Mouse (Mus musculus) lung, postnatal 36 days (tissue): ENCODE results near the gene Taar7f.
A peak's percentile ranks its signal among the peaks of the same experiment; 100 is the strongest.
"Not testable (repeated sequence)": the region's sequence is repeated elsewhere in the genome, so short reads cannot be mapped to it uniquely, and the experiment has no call there.

Experiments used
- DNase-seq: peaks from one replicate; pipeline ENCODE4 v3.0.0; 2022; ENCODE audit warnings: mixed read lengths

Gene Taar7f

GRCm38 (mm10) chr10:24049210-24049609 lies at the start of gene Taar7f:
Gene Taar7f (plus strand): TSS chr10:24049510.
- DNase-seq: no peak

- DNase-seq: no peak
Observed at GRCm38 (mm10) chr10:23999639-24000038, 49.7 kb upstream of the Taar7f start, which contains the start of gene Taar7b. Gene Taar7b (plus strand): TSS chr10:23999939.

GRCm38 (mm10) chr10:24006442-24006841 lies 42.9 kb upstream of the Taar7f start:
- no peak for DNase-seq

- DNase-seq: no peak
Observed at GRCm38 (mm10) chr10:24007034-24007433, 42.3 kb upstream of the Taar7f start.

- DNase-seq: no peak
Observed at GRCm38 (mm10) chr10:24008143-24008542, 41.2 kb upstream of the Taar7f start.

- DNase-seq: no peak
Observed at GRCm38 (mm10) chr10:24026922-24027321, 22.4 kb upstream of the Taar7f start, which contains the start of gene Taar7d. Gene Taar7d (plus strand): TSS chr10:24027222.

GRCm38 (mm10) chr10:24031347-24031746 lies 18.0 kb upstream of the Taar7f start:
- DNase-seq: no peak

- no peak for DNase-seq
Observed at GRCm38 (mm10) chr10:24037314-24037713, 12.0 kb upstream of the Taar7f start, which contains the start of gene Taar7e. Gene Taar7e (plus strand): TSS chr10:24037614.

GRCm38 (mm10) chr10:24040120-24040869 lies 9.0 kb upstream of the Taar7f start:
- no peak for DNase-seq

- DNase-seq: no peak
Observed at GRCm38 (mm10) chr10:24052039-24052438, 2.7 kb downstream of the Taar7f start.

- DNase-seq: no peak
Observed at GRCm38 (mm10) chr10:24058986-24059385, 9.7 kb downstream of the Taar7f start.

GRCm38 (mm10) chr10:24074751-24075150 lies 25.4 kb downstream of the Taar7f start:
- DNase-seq: not testable (repeated sequence)

- DNase-seq: not testable (repeated sequence)
Observed at GRCm38 (mm10) chr10:24076200-24076599, 26.9 kb downstream of the Taar7f start, which contains the start of gene Taar8a. Gene Taar8a (plus strand): TSS chr10:24076500.

GRCm38 (mm10) chr10:24080166-24080565 lies 30.9 kb downstream of the Taar7f start:
- peak; percentile 56 for DNase-seq

- DNase-seq: no peak
Observed at GRCm38 (mm10) chr10:24085936-24086335, 36.6 kb downstream of the Taar7f start.

GRCm38 (mm10) chr10:24086555-24086954 lies 37.2 kb downstream of the Taar7f start:
- DNase-seq: no peak

GRCm38 (mm10) chr10:24087168-24087567 lies 37.9 kb downstream of the Taar7f start:
- peak; percentile 22 for DNase-seq

GRCm38 (mm10) chr10:24092194-24092593 lies 42.9 kb downstream of the Taar7f start, which contains the start of gene Taar8b:
Gene Taar8b (minus strand): TSS chr10:24092294.
- DNase-seq: no peak

GRCm38 (mm10) chr10:24097010-24097409 lies 47.7 kb downstream of the Taar7f start:
- not testable (repeated sequence) for DNase-seq
